Mouse (Mus musculus): ENCODE measurements around the gene Gstm4. TPM values are rescaled to one million over a fixed set of nuclear protein-coding genes. Genes with fewer than 3 reads are reported as not detected.

Gene Gstm4
- polyA plus RNA-seq, 1 experiment: 23.9 TPM

DNA sequence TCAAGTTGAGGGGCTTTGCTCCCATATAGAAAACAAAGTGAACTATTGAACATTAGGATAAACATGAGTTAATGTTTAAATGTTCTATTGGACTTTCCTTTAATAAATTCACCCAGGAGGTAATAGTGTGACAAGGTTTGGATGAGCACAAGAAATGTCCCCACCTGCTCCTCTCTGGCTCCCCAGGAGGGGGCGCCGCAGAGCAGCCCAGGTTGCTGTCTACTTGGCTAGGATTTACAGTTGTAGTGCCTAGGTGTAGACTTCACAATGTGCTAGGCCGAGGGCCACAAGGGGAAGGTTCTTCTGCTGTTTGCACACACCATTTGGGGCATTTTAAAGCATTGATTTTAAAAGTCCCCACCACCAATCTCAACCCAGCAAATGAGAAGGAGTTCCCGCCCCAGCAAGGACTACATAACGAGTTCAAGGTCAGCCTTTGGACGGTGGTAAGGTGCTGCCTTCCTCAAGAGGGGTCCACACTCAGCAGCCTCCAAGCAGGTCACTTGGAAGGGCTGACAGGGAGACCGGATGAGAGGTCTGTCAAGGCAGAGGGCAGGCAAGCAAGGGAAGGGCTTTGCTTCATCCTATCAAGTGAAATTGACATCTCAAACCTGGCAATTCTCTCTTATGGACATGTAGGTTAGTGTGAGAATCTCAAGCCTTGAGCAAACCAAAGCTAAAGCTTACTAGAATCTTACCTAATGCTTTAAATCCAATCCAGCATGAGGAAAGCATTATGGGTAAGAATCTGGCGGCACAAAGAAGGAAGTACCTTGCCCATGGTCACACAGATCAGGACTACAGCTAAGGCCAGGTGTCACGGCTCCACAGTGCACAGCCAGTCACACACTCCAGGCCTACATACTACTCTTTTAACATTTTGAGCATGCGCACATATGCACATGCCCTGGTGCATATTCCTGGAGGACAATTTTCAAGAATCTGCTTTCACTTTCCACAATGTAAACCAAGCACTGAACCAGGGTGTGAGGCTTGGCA lies 25.9 kb upstream of the Gstm4 start:
- H3K27me3 ChIP-seq (replicated peaks; ENCODE audit: control insufficient read depth, insufficient read depth, low read length): no peaks in the 10 kb centered on the region
- peak; percentile 92 for DNase-seq
- 59% methylated on average over 10 of the region's 10 CpGs for WGBS
- no peaks in the 10 kb centered on the region for H3K36me3 ChIP-seq (ENCODE audit: control insufficient read depth, insufficient read depth, low read length)
- no peak overlapping the region for H3K4me3 ChIP-seq (ENCODE audit: insufficient read depth, low read depth, low read length)
- TF ChIP-seq POLR2A (IDR thresholded peaks at IDR 0.05; ENCODE audit: low read depth, low read length) (no peak), CTCF (conservative IDR thresholded peaks at IDR 0.05; ENCODE audit: insufficient read depth, insufficient read length, low read depth, low read length) (peak; percentile 85)
- H3K4me1 ChIP-seq (ENCODE audit: control insufficient read depth, insufficient read depth, low read length): peaks cover 3% of the 10 kb centered on the region; the same call in 1 of the 2 replicates
- H3K27ac ChIP-seq (ENCODE audit: insufficient read depth, low read depth, low read length): peak overlapping the region; percentile 67

DNA sequence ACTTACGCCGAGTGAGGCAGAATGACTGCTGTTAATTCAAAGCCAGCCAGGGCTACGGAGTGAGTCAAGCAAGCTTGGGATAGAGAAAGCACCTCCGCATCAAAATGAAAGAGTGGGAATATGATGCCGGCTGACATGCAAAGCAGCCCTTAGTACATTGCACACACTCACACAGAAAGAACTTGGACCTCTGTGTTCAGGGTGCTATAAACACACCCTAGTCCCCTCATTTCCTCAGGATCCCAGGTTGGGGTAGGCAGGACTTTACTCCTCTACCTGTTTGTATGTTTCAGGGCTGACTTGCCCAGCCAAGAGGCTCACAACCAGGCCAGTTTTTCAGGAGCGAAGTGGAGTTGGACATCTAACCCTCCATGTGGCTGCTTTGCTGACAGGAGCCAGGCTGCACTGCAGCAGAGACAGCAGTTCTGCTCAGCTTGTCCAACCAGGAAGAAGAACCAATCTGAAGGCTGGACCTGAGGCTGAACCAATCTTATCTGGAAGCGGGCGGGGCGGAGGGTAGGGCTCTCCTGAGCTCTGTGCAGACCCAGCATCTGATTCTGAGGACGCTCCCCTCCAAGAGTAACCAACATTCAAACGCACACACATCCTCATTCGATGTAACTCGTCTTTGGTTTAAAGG lies 24.7 kb upstream of the Gstm4 start:
- peak; percentile 86 for DNase-seq
- peak overlapping the region; percentile 58 for H3K27ac ChIP-seq (ENCODE audit: insufficient read depth, low read depth, low read length)
- H3K4me3 ChIP-seq (ENCODE audit: insufficient read depth, low read depth, low read length): peak overlapping the region; percentile 12; the same call in 1 of the 2 replicates
- H3K36me3 ChIP-seq (ENCODE audit: control insufficient read depth, insufficient read depth, low read length): no peaks in the 10 kb centered on the region
- H3K27me3 ChIP-seq (replicated peaks; ENCODE audit: control insufficient read depth, insufficient read depth, low read length): no peaks in the 10 kb centered on the region
- 49% methylated on average over 13 of the region's 13 CpGs for WGBS
- H3K4me1 ChIP-seq (ENCODE audit: control insufficient read depth, insufficient read depth, low read length): peaks cover 3% of the 10 kb centered on the region; the same call in 1 of the 2 replicates
- TF ChIP-seq POLR2A (IDR thresholded peaks at IDR 0.05; ENCODE audit: low read depth, low read length) (peak; percentile 65), CTCF (conservative IDR thresholded peaks at IDR 0.05; ENCODE audit: insufficient read depth, insufficient read length, low read depth, low read length) (no peak)

DNA sequence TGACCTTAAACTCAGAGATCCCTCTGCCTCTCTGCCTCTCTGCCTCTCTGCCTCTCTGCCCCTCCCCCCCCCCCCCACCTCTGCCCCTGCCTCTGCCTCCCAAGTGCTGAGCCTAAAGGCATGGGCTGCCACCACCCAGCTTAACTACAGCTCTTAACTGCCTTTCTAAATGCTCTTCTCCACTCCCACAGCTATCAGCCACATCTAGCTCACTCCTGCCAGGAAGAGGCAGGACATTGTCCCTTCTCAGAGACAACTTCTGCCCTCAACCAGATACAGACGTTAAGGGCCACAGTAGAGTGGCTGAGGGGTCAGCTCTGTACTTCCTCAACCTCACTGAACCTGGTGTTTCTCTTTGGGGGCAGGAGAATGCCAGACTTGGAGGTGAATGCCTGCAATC lies 24.1 kb upstream of the Gstm4 start:
- H3K27ac ChIP-seq (ENCODE audit: insufficient read depth, low read depth, low read length): peak overlapping the region; percentile 58
- 10% methylated on average over 1 of the region's 1 CpGs for WGBS
- peak; percentile 23 for DNase-seq
- H3K4me1 ChIP-seq (ENCODE audit: control insufficient read depth, insufficient read depth, low read length): peaks cover 3% of the 10 kb centered on the region; the same call in 1 of the 2 replicates
- no peaks in the 10 kb centered on the region for H3K36me3 ChIP-seq (ENCODE audit: control insufficient read depth, insufficient read depth, low read length)
- H3K4me3 ChIP-seq (ENCODE audit: insufficient read depth, low read depth, low read length): 0 out of 2 replicates have a peak overlapping the region, but pooled peaks have one; percentile 5
- H3K27me3 ChIP-seq (replicated peaks; ENCODE audit: control insufficient read depth, insufficient read depth, low read length): no peaks in the 10 kb centered on the region
- no peak for TF ChIP-seq POLR2A (IDR thresholded peaks at IDR 0.05; ENCODE audit: low read depth, low read length)
- no peak for TF ChIP-seq CTCF (conservative IDR thresholded peaks at IDR 0.05; ENCODE audit: insufficient read depth, insufficient read length, low read depth, low read length)

DNA sequence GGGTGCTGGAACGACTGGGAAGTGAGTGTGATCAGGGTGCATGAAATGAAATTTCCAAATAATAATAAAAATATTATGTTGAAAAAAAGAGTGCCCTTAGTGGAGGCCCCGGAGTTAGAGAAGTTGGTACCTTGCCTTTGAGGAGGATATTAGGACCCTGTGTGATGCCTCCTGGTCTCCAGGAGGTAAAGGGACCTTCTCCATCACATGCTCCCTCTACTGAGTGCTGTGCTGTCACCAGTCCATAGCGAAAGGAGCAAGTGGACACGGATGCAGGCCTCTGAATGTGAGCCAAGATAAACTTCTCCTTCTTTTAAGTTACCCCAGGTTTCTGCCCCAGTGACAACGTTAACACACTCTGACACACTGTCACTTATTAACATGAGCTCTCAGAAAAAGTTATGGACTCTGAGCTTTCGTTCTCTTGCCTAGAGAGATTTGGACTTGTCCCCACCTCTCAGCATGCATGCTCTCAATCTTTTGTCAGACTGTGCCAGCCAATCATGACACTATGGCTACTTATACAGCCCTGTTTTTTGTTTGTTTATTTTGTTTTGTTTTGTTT lies 22.8 kb upstream of the Gstm4 start:
- Histone ChIP-seq H3K4me3 (ENCODE audit: insufficient read depth, low read depth, low read length) (no peak overlapping the region), H3K36me3 (ENCODE audit: control insufficient read depth, insufficient read depth, low read length) (no peaks in the 10 kb centered on the region), H3K27me3 (replicated peaks; ENCODE audit: control insufficient read depth, insufficient read depth, low read length) (no peaks in the 10 kb centered on the region), H3K27ac (ENCODE audit: insufficient read depth, low read depth, low read length) (peak overlapping the region; percentile 30; the same call in 1 of the 2 replicates), H3K4me1 (ENCODE audit: control insufficient read depth, insufficient read depth, low read length) (peaks cover 3% of the 10 kb centered on the region; the same call in 1 of the 2 replicates)
- TF ChIP-seq CTCF (conservative IDR thresholded peaks at IDR 0.05; ENCODE audit: insufficient read depth, insufficient read length, low read depth, low read length): no peak
- no peak for TF ChIP-seq POLR2A (IDR thresholded peaks at IDR 0.05; ENCODE audit: low read depth, low read length)
- 29% methylated on average over 6 of the region's 6 CpGs for WGBS
- peak; percentile 92 for DNase-seq

DNA sequence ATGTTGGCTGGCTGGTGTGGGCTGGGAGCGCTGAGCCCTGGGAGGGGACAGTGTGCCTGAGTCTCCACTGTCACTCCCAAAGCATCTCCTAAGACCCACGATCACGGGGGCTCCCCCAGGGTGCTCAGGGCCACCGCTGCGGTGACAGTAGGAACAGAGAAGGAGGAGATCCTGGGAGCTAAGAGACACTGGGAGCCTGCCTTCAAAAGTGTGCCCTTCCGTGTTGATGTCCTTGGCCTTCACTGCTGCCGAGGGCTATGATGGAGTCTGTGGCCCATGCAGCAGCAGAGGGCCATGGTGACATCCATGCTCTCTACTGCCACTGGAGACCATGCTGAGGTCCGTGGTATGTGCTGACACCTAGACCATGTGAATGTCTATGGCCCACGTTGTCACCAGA lies 20.9 kb upstream of the Gstm4 start:
- no peak overlapping the region for H3K27ac ChIP-seq (ENCODE audit: insufficient read depth, low read depth, low read length)
- no peak for DNase-seq
- no peak overlapping the region for H3K4me3 ChIP-seq (ENCODE audit: insufficient read depth, low read depth, low read length)
- H3K36me3 ChIP-seq (ENCODE audit: control insufficient read depth, insufficient read depth, low read length): no peaks in the 10 kb centered on the region
- no peaks in the 10 kb centered on the region for H3K27me3 ChIP-seq (replicated peaks; ENCODE audit: control insufficient read depth, insufficient read depth, low read length)
- WGBS: 83% methylated on average over 9 of the region's 9 CpGs
- no peak for TF ChIP-seq CTCF (conservative IDR thresholded peaks at IDR 0.05; ENCODE audit: insufficient read depth, insufficient read length, low read depth, low read length)
- TF ChIP-seq POLR2A (IDR thresholded peaks at IDR 0.05; ENCODE audit: low read depth, low read length): no peak
- peaks cover 3% of the 10 kb centered on the region; the same call in 1 of the 2 replicates for H3K4me1 ChIP-seq (ENCODE audit: control insufficient read depth, insufficient read depth, low read length)

DNA sequence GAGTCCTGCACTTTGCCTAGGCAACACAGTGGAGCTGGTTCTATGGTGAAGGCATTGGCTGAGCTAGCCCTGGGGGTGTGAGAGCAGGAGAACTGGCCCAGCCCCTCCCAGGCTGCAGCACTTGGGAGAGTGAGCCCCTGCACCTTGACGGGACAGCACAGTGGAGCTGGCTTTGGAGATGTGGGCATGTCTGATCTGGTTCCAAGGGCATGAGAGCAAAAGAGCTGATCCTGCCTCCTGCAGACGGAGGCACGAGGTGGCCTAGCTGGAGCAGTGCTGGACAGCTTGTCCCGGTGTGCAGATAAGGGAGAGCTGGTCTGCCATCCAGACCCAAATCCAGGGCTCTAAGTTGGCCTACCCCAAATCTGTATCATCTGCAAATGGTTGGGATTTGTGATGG lies 20.0 kb upstream of the Gstm4 start:
- no peak overlapping the region for H3K27ac ChIP-seq (ENCODE audit: insufficient read depth, low read depth, low read length)
- TF ChIP-seq POLR2A (IDR thresholded peaks at IDR 0.05; ENCODE audit: low read depth, low read length) (no peak), CTCF (conservative IDR thresholded peaks at IDR 0.05; ENCODE audit: insufficient read depth, insufficient read length, low read depth, low read length) (no peak)
- H3K36me3 ChIP-seq (ENCODE audit: control insufficient read depth, insufficient read depth, low read length): no peaks in the 10 kb centered on the region
- H3K27me3 ChIP-seq (replicated peaks; ENCODE audit: control insufficient read depth, insufficient read depth, low read length): no peaks in the 10 kb centered on the region
- WGBS: 46% methylated on average over 4 of the region's 4 CpGs
- H3K4me1 ChIP-seq (ENCODE audit: control insufficient read depth, insufficient read depth, low read length): peaks cover 3% of the 10 kb centered on the region; the same call in 1 of the 2 replicates
- no peak for DNase-seq
- no peak overlapping the region for H3K4me3 ChIP-seq (ENCODE audit: insufficient read depth, low read depth, low read length)

All from kidney, adult 2 months (tissue).